Mouse (Mus musculus) cerebellum, adult 9-10 months (tissue): ENCODE results near the gene Gm9507.
"Not testable (repeated sequence)": the region's sequence is repeated elsewhere in the genome, so short reads cannot be mapped to it uniquely, and the experiment has no call there.

ENCODE experiments used
- DNase-seq: peaks from one replicate; pipeline ENCODE4 v3.0.0; 2022

Gene Gm9507

DNA sequence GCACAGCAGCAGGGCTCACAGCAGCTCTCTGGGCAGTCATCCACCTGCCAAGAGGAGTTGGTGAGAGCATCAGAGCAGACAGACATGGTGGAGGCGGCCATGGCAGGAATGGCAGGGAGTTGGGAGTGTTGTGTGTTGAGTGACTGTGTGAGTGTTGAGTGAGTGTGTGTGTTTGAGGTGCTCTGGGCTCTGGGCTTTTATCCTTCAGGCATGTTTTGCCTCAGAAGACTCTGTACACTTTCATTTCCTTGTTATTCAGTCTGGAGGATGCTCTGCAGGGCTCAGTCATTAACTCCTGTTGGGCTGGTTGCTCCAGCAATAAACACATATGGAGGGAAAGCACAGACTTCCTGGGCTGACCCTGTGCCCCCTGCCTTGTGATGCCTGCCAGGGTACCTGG is 40.4 kb downstream of the Gm9507 start, which contains the start of gene Gm3238:
Gene Gm3238, minus strand, starts transcription at position 101 of the 400 bp plus-strand sequence.
- not testable (repeated sequence) for DNase-seq

DNA sequence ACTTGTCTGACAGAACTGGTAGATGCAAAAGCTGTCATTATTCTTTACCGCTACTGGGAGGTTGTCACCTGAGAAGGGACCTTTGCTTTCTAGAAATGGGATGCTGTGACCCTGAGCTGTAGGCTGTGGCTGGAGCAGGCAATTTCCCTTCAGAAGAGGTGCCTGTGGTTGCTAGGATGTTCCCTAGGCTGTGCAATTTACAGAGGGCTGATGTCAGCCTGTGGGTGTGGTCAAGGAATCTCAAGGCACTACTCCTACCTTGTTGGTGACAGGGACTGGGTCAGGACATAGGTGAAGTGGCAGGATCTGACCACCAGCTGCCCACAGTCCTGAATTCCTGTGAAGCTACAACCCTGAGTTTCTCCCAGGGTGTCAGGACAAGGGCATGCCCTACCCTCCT is 41.9 kb downstream of the Gm9507 start:
- no peak for DNase-seq
